Mouse (Mus musculus): ENCODE data around the gene Hoxd11.

DNA sequence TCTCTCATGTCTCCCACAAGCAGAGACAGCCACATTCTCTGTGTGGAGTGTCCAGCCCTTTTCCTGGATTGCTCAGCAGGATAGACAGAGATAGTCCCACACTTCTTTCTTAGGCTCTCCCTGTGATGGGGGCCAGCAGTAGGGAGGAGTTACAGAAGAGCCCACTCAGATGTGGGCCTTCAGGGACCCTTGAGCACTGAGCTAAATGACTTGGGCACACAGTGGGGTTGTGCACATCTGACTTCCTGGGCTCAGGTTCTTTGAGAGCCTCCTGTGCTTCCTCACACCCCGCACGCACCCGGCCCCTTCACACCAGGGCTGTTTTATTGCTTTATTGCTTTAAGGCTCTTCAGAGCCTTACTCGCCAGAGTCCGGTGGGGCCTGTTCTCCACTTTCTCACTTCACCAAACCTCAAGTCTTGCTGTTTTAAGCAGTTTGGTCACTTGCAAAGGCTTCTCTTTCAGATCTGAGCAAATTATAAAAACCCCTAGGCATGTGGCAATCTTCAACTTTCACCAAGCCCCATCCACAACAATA, 41.7 kb downstream of the Hoxd11 start:
- TF ChIP-seq CTCF (IDR thresholded peaks at IDR 0.05) (no peak), EP300 (IDR thresholded peaks at IDR 0.05) (no peak)
